In the genomic region with DNA sequence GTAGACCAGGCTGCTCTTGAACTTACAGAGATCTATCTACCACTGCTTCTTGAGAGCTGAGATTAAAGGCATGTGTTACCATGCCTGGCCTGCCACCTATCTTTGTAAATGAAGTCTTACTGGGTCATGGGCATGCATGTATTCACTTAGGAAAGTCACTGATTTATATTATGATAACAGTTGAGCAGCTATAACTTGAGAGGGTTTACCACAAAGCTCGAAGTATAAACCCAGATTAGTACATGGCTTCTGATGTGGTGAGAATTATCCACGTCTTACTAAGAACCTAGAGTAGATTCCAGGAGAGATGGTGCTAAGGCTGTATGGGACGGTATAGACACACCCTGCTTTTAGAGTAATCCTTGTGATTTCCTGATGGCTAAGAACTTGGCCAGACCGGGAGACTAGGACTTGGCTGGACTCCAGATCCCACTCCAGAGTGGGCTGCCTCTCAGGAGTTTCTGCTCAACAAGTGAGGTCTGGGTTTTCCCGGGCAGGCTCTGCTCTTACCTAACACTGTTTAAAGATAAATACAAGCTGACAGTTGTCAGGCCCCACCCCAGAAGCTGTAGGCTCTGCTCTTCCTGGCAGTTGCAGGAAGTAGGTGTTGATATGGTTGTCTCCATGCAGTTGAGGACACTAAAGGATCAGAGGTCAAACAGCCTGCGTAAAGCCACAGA, we compare ENCODE assay signal across 10 mouse cellular contexts. TPM values are rescaled to one million over a fixed set of nuclear protein-coding genes. Genes with fewer than 3 reads are reported as not detected.
DNase-seq lines count a peak whose midpoint lies in the region; ATAC-seq and TF ChIP-seq lines count a peak whose summit lies in the region.
"Had no signal": no experiment of that assay in that cellular context is flagged by ENCODE, and none has a peak within 500 bp of the region (broad histone marks: within the 10 kb centered on the region; RNA-seq: fewer than 3 reads in every experiment).

No protein-coding gene starts in this region.

- H3K9me3 ChIP-seq in lung, postnatal 0 days (ENCODE audit: low read length) = no peaks in the 10 kb centered on the region
- H3K9me3 ChIP-seq: midbrain, embryonic 10.5 days had no signal

- peaks cover 13% of the 10 kb centered on the region for H3K4me1 ChIP-seq in lung, postnatal 0 days (ENCODE audit: insufficient read depth, low read depth, low read length)
- H3K4me1 ChIP-seq: midbrain, embryonic 10.5 days had no signal

- DNase-seq in 416B (ENCODE audit: low read depth) (peak; percentile 50), adipocyte (ENCODE audit: low spot score) (no peak)
- DNase-seq in CD4-positive, CD25-positive, alpha-beta regulatory T cell, adult 2 months (ENCODE audit: low read depth, low spot score) = peak; percentile 47
- DNase-seq in lung, postnatal 0 days (ENCODE audit: low spot score) = peak; percentile 89
- DNase-seq in testis, postnatal 14 days (ENCODE audit: low spot score) = no peak
- no peak for DNase-seq in spleen, adult 12 weeks (ENCODE audit: low spot score)
- DNase-seq: gastrocnemius, postnatal 25 days; thymus, postnatal 36 days had no signal

- no peaks in the 10 kb centered on the region for H3K27me3 ChIP-seq in lung, postnatal 0 days (replicated peaks; ENCODE audit: insufficient read depth, low read length)

- no peak overlapping the region for H3K4me3 ChIP-seq in lung, postnatal 0 days (ENCODE audit: low read depth, low read length)
- H3K4me3 ChIP-seq: midbrain, embryonic 10.5 days had no signal

- no peak overlapping the region for H3K4me2 ChIP-seq in lung, postnatal 0 days (replicated peaks; ENCODE audit: low read depth, low read length)

- H3K9ac ChIP-seq in lung, postnatal 0 days (replicated peaks; ENCODE audit: low read depth) = no peak overlapping the region

- peak overlapping the region; percentile 22 for H3K27ac ChIP-seq in lung, postnatal 0 days (ENCODE audit: low read length)
- H3K27ac ChIP-seq: midbrain, embryonic 10.5 days had no signal

- TF ChIP-seq CTCF in lung, postnatal 0 days (IDR thresholded peaks at IDR 0.05) = peak; percentile 14; the same call in 1 of the 2 replicates

- peak; percentile 75 for TF ChIP-seq EP300 in lung, postnatal 0 days (IDR thresholded peaks at IDR 0.05)

- 14% methylated on average over 6 of the region's 6 CpGs for WGBS in lung, postnatal 0 days

- peak; percentile 28 for ATAC-seq in inflammation-experienced regulatory T-cells, adult 6 months
- peak; percentile 90 for ATAC-seq in lung, postnatal 0 days

- H3K36me3 ChIP-seq in lung, postnatal 0 days (ENCODE audit: insufficient read depth, low read length) = no peaks in the 10 kb centered on the region
- H3K36me3 ChIP-seq: midbrain, embryonic 10.5 days had no signal

RNA-seq across cellular contexts. Expression of gene Slc25a25, which starts 13.1 kb away (rescaled TPM):
- polyA plus RNA-seq in inflammation-experienced regulatory T-cells, adult 6 months (2017; shearing (Covaris generic)) = 1 to 10 TPM; 2.2 to 4.4 (median 4.3) TPM
- 16.7 and 21.5 TPM in 2 replicates for polyA plus RNA-seq in lung, postnatal 0 days (2015; fragmentation: Nextera tagmentation; extraction: Ambion mirVana)

RNA-seq across cellular contexts. Expression of gene Naif1, which starts 14.1 kb away (rescaled TPM):
- polyA plus RNA-seq in inflammation-experienced regulatory T-cells, adult 6 months (2017; shearing (Covaris generic)) = 1 to 10 TPM; 4.6 to 6.0 (median 4.8) TPM
- 4.1 and 4.6 TPM in 2 replicates for polyA plus RNA-seq in lung, postnatal 0 days (2015; fragmentation: Nextera tagmentation; extraction: Ambion mirVana)

Comparison
In these comparisons a context has a peak if more than half of its experiments do, and no peak if none do; other contexts are left out.
1. DNase-seq: peak in 416B (single experiment), CD4-positive, CD25-positive, alpha-beta regulatory T cell, adult 2 months (single experiment) and lung, postnatal 0 days (single experiment); none in testis, postnatal 14 days (single experiment), spleen, adult 12 weeks (single experiment) and adipocyte (single experiment).